Mouse (Mus musculus): ENCODE measurements around the gene Slc24a5.

The Slc24a5 gene

GRCm38 (mm10) chr2:125122288-125122623 lies 54.3 kb downstream of the Slc24a5 start:
- no peak for DNase-seq

- DNase-seq: peak; percentile 60
Measured at GRCm38 (mm10) chr2:125122624-125123476, 54.9 kb downstream of the Slc24a5 start.

- peak; percentile 93 for DNase-seq
Measured at GRCm38 (mm10) chr2:125123477-125123852, 55.5 kb downstream of the Slc24a5 start, which contains the start of gene Myef2. TSS of gene Myef2 (minus strand) at chr2:125123661.

GRCm38 (mm10) chr2:125125824-125126223 lies 57.9 kb downstream of the Slc24a5 start:
- DNase-seq: no peak

GRCm38 (mm10) chr2:125126792-125127191 lies 58.9 kb downstream of the Slc24a5 start:
- DNase-seq: no peak

GRCm38 (mm10) chr2:125134113-125134512 lies 66.2 kb downstream of the Slc24a5 start:
- no peak for DNase-seq

GRCm38 (mm10) chr2:125135903-125136811 lies 68.2 kb downstream of the Slc24a5 start, which contains the start of gene Ctxn2:
TSS of gene Ctxn2 (plus strand) at chr2:125136692.
- peak; percentile 92 for DNase-seq

- DNase-seq: no peak
Measured at GRCm38 (mm10) chr2:125136846-125137245, 68.9 kb downstream of the Slc24a5 start.

All from kidney, postnatal 10 days (tissue).